Mouse (Mus musculus): ENCODE measurements around the gene Tpi1. TPM values are rescaled to one million over a fixed set of nuclear protein-coding genes. Genes with fewer than 3 reads are reported as not detected.
A peak's percentile ranks its signal among the peaks of the same experiment; 100 is the strongest.

Tpi1 gene
- 1,544 and 1,648 TPM in 2 replicates for total RNA-seq (2014; rRNA removed; ENCODE audit: low replicate concordance)
- 1,138 and 1,142 TPM in 2 replicates for polyA plus RNA-seq (2015; fragmentation: Nextera tagmentation; extraction: Ambion mirVana)

DNA sequence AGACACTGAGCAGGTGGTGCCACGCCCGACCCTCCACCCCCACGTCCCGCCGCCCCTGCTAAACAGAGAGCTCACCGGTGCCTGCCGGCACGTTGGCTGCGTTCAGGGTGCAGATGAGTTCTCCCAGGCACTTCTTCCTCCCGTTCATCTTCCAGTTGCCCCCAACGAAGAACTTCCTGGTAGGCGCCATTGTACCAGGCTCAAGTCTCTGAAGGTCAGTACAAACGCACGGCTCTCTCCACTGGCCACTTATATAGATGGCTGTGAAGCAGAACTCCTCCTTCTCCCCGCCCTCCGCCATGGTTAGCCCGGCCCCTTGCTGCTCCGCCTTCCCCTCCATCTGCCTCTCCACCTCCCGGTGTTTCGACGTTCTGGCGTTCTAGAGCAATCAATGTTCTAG is at the start of gene Tpi1:
Gene Tpi1, minus strand, starts transcription at position 364 of the 400 bp plus-strand sequence.
- ATAC-seq (ENCODE audit: insufficient read depth, low read depth), result peak; percentile 89
- TF ChIP-seq EP300 (IDR thresholded peaks at IDR 0.05; ENCODE audit: low read depth), result 0 out of 2 replicates have a peak, but pooled peaks have one; percentile 24
- TF ChIP-seq CTCF (IDR thresholded peaks at IDR 0.05; ENCODE audit: low read depth), result no peak
- Histone ChIP-seq H3K27me3 (ENCODE audit: control insufficient read depth, insufficient read depth, low read length) (no peaks in the 10 kb centered on the region), H3K27ac (ENCODE audit: low read depth) (peak within 1 kb of the TSS; percentile 96), H3K36me3 (replicated peaks; ENCODE audit: control insufficient read depth, insufficient read depth, low read length) (peaks cover 56% of the 10 kb centered on the region), H3K9ac (replicated peaks; ENCODE audit: low read depth, low read length) (peak within 1 kb of the TSS; percentile 91), H3K9me3 (replicated peaks; ENCODE audit: control insufficient read depth, low read length) (no peaks in the 10 kb centered on the region), H3K4me2 (ENCODE audit: low read depth, low read length) (peak within 1 kb of the TSS; percentile 79), H3K4me3 (ENCODE audit: low read depth, low read length) (peak within 1 kb of the TSS; percentile 71), H3K4me1 (ENCODE audit: control insufficient read depth, insufficient read depth) (peaks cover 13% of the 10 kb centered on the region; the same call in 1 of the 2 replicates)
- peak; percentile 97 for DNase-seq (ENCODE audit: low spot score)
- under 1% methylated on average over 22 of the region's 22 CpGs for WGBS

DNA sequence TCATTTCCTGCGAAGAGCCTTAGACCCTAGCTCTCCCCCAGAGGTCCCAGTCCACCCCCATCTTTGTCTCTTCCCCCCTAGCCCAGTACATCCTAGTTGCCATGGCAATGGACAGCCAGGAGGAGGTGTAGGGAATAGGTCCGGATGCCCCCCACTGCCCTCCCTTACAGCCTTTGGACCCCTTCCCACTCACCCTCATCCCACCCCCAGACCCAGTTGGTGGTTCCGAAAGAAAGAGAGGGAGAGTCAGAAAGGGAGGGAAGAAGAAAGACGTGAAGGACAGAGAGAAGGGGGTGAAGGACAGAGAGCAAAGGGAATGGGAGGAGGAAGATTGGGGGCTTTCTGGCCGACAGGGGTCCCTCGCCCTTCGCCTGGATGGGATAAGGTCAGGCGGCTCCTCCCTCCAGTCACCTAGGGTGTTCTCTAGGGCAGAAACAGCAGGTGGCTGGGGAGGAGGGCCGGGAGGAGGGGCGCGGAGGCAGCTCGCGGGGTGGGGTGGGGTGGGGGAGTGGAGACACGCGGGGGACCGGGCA is 49.1 kb upstream of the Tpi1 start:
- Histone ChIP-seq H3K27me3 (ENCODE audit: control insufficient read depth, insufficient read depth, low read length) (peaks cover 28% of the 10 kb centered on the region), H3K4me1 (ENCODE audit: control insufficient read depth, insufficient read depth) (peaks cover 11% of the 10 kb centered on the region; the same call in 1 of the 2 replicates), H3K4me2 (ENCODE audit: low read depth, low read length) (peak overlapping the region; percentile 97), H3K9ac (replicated peaks; ENCODE audit: low read depth, low read length) (peak overlapping the region; percentile 54), H3K36me3 (replicated peaks; ENCODE audit: control insufficient read depth, insufficient read depth, low read length) (no peaks in the 10 kb centered on the region), H3K27ac (ENCODE audit: low read depth) (peak overlapping the region; percentile 61; the same call in 1 of the 2 replicates), H3K4me3 (ENCODE audit: low read depth, low read length) (peak overlapping the region; percentile 49), H3K9me3 (replicated peaks; ENCODE audit: control insufficient read depth, low read length) (no peaks in the 10 kb centered on the region)
- TF ChIP-seq EP300 (IDR thresholded peaks at IDR 0.05; ENCODE audit: low read depth), result no peak
- no peak for TF ChIP-seq CTCF (IDR thresholded peaks at IDR 0.05; ENCODE audit: low read depth)
- DNase-seq (ENCODE audit: low spot score), result no peak
- WGBS, result 2% methylated on average over 16 of the region's 16 CpGs
- peak; percentile 5; the same call in 1 of the 2 replicates for ATAC-seq (ENCODE audit: insufficient read depth, low read depth)

DNA sequence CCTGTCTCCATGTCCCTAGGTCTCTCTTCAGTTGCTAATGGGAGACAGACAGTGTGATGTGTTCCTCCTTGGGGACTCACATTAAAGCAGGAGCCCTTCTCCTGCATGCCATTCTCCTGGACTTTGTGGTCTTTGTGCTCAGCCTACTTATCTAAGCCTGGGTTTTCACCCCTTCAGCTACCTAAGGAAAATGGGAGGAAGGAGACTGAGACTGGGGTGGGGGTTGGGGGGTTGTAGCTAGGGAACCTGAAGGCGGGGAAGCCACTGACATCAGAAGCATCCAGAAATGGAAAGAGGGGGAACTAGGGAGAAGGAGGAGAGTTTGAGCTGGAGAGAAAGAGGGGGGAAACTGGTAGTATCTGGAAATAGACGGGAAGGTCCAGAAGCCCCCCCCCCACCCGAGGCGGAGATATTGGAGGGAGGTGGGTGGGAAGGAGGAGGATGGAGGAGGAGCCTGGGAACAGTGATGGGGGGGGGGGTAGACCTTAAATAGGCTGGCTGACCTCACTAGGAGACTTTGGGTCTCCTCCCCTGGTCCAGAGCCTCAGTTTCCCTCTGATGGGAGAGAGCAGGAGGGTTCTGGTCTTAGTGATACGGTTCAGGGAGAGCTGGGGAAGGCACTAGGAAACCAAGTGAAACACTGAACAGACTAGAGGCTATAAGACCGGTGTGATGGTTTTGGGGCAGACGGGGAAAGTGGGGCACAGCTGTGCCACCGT is 48.5 kb upstream of the Tpi1 start:
- Histone ChIP-seq H3K27ac (ENCODE audit: low read depth) (no peak overlapping the region; the same call in 1 of the 2 replicates), H3K9me3 (replicated peaks; ENCODE audit: control insufficient read depth, low read length) (no peaks in the 10 kb centered on the region), H3K4me2 (ENCODE audit: low read depth, low read length) (peak overlapping the region; percentile 97), H3K4me3 (ENCODE audit: low read depth, low read length) (peak overlapping the region; percentile 49), H3K9ac (replicated peaks; ENCODE audit: low read depth, low read length) (peak overlapping the region; percentile 54; the same call in 1 of the 2 replicates), H3K4me1 (ENCODE audit: control insufficient read depth, insufficient read depth) (peaks cover 11% of the 10 kb centered on the region; the same call in 1 of the 2 replicates), H3K36me3 (replicated peaks; ENCODE audit: control insufficient read depth, insufficient read depth, low read length) (no peaks in the 10 kb centered on the region), H3K27me3 (ENCODE audit: control insufficient read depth, insufficient read depth, low read length) (peaks cover 33% of the 10 kb centered on the region)
- 16% methylated on average over 8 of the region's 8 CpGs for WGBS
- ATAC-seq (ENCODE audit: insufficient read depth, low read depth) (no peak), DNase-seq (ENCODE audit: low spot score) (no peak)
- no peak for TF ChIP-seq EP300 (IDR thresholded peaks at IDR 0.05; ENCODE audit: low read depth)
- no peak for TF ChIP-seq CTCF (IDR thresholded peaks at IDR 0.05; ENCODE audit: low read depth)

DNA sequence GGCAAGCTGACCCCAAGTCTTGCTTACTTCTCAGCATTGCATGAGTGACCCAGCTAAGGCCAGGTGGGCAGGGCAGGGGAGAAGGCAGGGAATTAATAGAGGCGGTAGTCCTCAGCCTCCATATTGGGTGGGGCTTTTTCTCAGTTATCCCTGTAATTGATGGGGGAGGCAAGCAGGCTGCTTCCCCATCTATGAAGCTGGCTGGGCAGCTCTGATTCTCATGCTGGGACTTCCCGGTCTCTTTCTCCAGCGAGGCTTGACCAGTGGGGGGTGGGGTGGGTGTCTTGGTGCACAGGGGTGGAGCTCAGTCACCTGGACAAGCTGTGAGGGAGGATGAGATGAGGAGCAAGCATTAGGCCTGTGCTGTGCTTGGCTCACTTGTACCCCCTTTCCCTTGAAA is 47.7 kb upstream of the Tpi1 start:
- Histone ChIP-seq H3K9me3 (replicated peaks; ENCODE audit: control insufficient read depth, low read length) (no peaks in the 10 kb centered on the region), H3K9ac (replicated peaks; ENCODE audit: low read depth, low read length) (no peak overlapping the region), H3K36me3 (replicated peaks; ENCODE audit: control insufficient read depth, insufficient read depth, low read length) (no peaks in the 10 kb centered on the region), H3K4me1 (ENCODE audit: control insufficient read depth, insufficient read depth) (peaks cover 11% of the 10 kb centered on the region; the same call in 1 of the 2 replicates), H3K27ac (ENCODE audit: low read depth) (no peak overlapping the region), H3K4me2 (ENCODE audit: low read depth, low read length) (no peak overlapping the region; the same call in 1 of the 2 replicates), H3K4me3 (ENCODE audit: low read depth, low read length) (no peak overlapping the region), H3K27me3 (ENCODE audit: control insufficient read depth, insufficient read depth, low read length) (peaks cover 33% of the 10 kb centered on the region)
- WGBS, result 50% methylated on average over 3 of the region's 3 CpGs
- TF ChIP-seq EP300 (IDR thresholded peaks at IDR 0.05; ENCODE audit: low read depth) (no peak), CTCF (IDR thresholded peaks at IDR 0.05; ENCODE audit: low read depth) (no peak)
- DNase-seq (ENCODE audit: low spot score) (no peak), ATAC-seq (ENCODE audit: insufficient read depth, low read depth) (no peak)

DNA sequence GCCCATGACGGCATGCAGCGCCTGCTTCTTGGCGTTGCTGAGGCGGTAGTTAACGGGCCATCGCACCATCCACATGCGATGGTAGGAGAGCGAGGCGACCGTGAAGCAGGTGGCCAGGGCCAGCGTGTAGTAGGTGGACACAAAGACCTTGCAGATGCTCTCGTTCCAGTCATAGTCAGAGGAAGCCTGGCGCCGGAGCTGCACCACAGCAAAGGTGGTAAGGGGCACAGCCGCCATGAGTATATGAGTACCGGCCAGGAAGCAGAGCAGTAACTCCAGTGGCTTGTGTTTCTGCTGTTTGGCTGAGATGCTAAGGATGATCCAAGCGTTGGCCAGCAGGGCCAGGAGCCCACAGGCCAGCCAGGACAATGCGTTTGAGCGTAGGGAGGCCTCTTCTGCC is 47.2 kb upstream of the Tpi1 start:
- H3K9ac ChIP-seq (replicated peaks; ENCODE audit: low read depth, low read length), result no peak overlapping the region
- peaks cover 33% of the 10 kb centered on the region for H3K27me3 ChIP-seq (ENCODE audit: control insufficient read depth, insufficient read depth, low read length)
- peaks cover 16% of the 10 kb centered on the region for H3K4me1 ChIP-seq (ENCODE audit: control insufficient read depth, insufficient read depth)
- no peaks in the 10 kb centered on the region for H3K9me3 ChIP-seq (replicated peaks; ENCODE audit: control insufficient read depth, low read length)
- H3K4me2 ChIP-seq (ENCODE audit: low read depth, low read length), result no peak overlapping the region
- H3K36me3 ChIP-seq (replicated peaks; ENCODE audit: control insufficient read depth, insufficient read depth, low read length), result no peaks in the 10 kb centered on the region
- DNase-seq (ENCODE audit: low spot score), result no peak
- no peak overlapping the region for H3K27ac ChIP-seq (ENCODE audit: low read depth)
- no peak for ATAC-seq (ENCODE audit: insufficient read depth, low read depth)
- WGBS, result 88% methylated on average over 19 of the region's 19 CpGs
- TF ChIP-seq CTCF (IDR thresholded peaks at IDR 0.05; ENCODE audit: low read depth) (no peak), EP300 (IDR thresholded peaks at IDR 0.05; ENCODE audit: low read depth) (no peak)
- H3K4me3 ChIP-seq (ENCODE audit: low read depth, low read length), result no peak overlapping the region
